Mouse (Mus musculus) spleen, adult 2 months (tissue): ENCODE results near the gene Cnga3. TPM values are rescaled to one million over a fixed set of nuclear protein-coding genes. Genes with fewer than 3 reads are reported as not detected.

ENCODE experiments used
- DNase-seq, 2 experiments: peaks; one replicate each; pipeline versions ENCODE4 v3.0.0 to v3.0.0-alpha.2; 2012 to 2021; ENCODE audit warnings: low spot score in 2 of 2, low read depth in 1 of 2
- H3K27ac ChIP-seq: fragments of 200-500 bp; 2 replicates; pipeline ENCODE4 v1.5.1; 2012; ENCODE audit warnings: low read length, inconsistent platforms; ENCODE audit not compliant: insufficient read depth
- H3K27me3 ChIP-seq: fragments of 200-500 bp; 2 replicates; pipeline ENCODE4 v1.6.1; 2012; ENCODE audit warnings: mild to moderate bottlenecking, moderate library complexity, low read length, inconsistent platforms; ENCODE audit not compliant: control insufficient read depth, insufficient read depth
- H3K36me3 ChIP-seq: fragments of 200-500 bp; 2 replicates; pipeline ENCODE4 v1.6.1; 2012; ENCODE audit warnings: mild to moderate bottlenecking, low read length, inconsistent platforms; ENCODE audit not compliant: control insufficient read depth, insufficient read depth
- H3K4me1 ChIP-seq: fragments of 200-500 bp; 2 replicates; pipeline ENCODE4 v1.6.1; 2011; ENCODE audit warnings: inconsistent platforms; ENCODE audit not compliant: control insufficient read depth, insufficient read depth, insufficient read length
- H3K4me3 ChIP-seq: fragments of 200-500 bp; 2 replicates; pipeline ENCODE4 v1.5.1; 2011; ENCODE audit warnings: mild to moderate bottlenecking, inconsistent platforms; ENCODE audit not compliant: insufficient read depth, insufficient read length; ENCODE audit errors: extremely low read depth
- CTCF ChIP-seq: fragments of 200-500 bp; IDR thresholded peaks from 2 replicates; pipeline ENCODE4 v1.5.1; 2011; ENCODE audit warnings: mild to moderate bottlenecking, inconsistent platforms; ENCODE audit not compliant: insufficient read depth, insufficient read length, insufficient replicate concordance; ENCODE audit errors: extremely low read depth
- POLR2A ChIP-seq: fragments of 200-500 bp; IDR thresholded peaks from 2 replicates; pipeline ENCODE4 v1.6.1; 2011; ENCODE audit warnings: low read depth, low read length, inconsistent platforms
- WGBS: fragments of 180-500 bp; shearing (Covaris S2); methylation state at CpG from one replicate; pipeline ENCODE4 v1.1.7; 2018; 5-methylcytosine and 5-hydroxymethylcytosine counted together
- polyA plus RNA-seq: library from polyadenylated mRNA; depleted of rRNA; stranded (reverse); fragments of >200 nt; gene quantifications from 2 replicates; pipeline ENCODE4 v1.2.3, GENCODE M21; 2012; rRNA removed

The Cnga3 gene
- polyA plus RNA-seq = 0.11 and 0.18 TPM in 2 replicates

GRCm38 (mm10) chr1:37214144-37214543 lies at the start of gene Cnga3:
Cnga3 (plus strand) TSS chr1:37214434.
- no peak for DNase-seq
- WGBS = 74% methylated on average over 1 of the region's 1 CpGs
- no peak within 1 kb of the TSS for H3K27ac ChIP-seq
- no peaks in the 10 kb centered on the region for H3K36me3 ChIP-seq
- no peak for TF ChIP-seq POLR2A
- TF ChIP-seq CTCF = no peak
- H3K27me3 ChIP-seq = no peaks in the 10 kb centered on the region
- no peak within 1 kb of the TSS for H3K4me3 ChIP-seq
- H3K4me1 ChIP-seq = no peaks in the 10 kb centered on the region

- DNase-seq = no peak
- H3K27me3 ChIP-seq = no peaks in the 10 kb centered on the region
- H3K27ac ChIP-seq = no peak overlapping the region
- 83% methylated on average over 6 of the region's 6 CpGs for WGBS
- H3K36me3 ChIP-seq = no peaks in the 10 kb centered on the region
- TF ChIP-seq POLR2A = no peak
- TF ChIP-seq CTCF = no peak
- no peaks in the 10 kb centered on the region for H3K4me1 ChIP-seq
- no peak overlapping the region for H3K4me3 ChIP-seq
Observed at GRCm38 (mm10) chr1:37166066-37166465, 48.2 kb upstream of the Cnga3 start.

- Histone ChIP-seq H3K36me3 (no peaks in the 10 kb centered on the region), H3K4me1 (no peaks in the 10 kb centered on the region), H3K27ac (no peak overlapping the region), H3K27me3 (no peaks in the 10 kb centered on the region), H3K4me3 (no peak overlapping the region)
- 82% methylated on average over 7 of the region's 7 CpGs for WGBS
- DNase-seq = no peak
- TF ChIP-seq CTCF = no peak
- no peak for TF ChIP-seq POLR2A
Observed at GRCm38 (mm10) chr1:37167918-37168317, 46.3 kb upstream of the Cnga3 start.

- WGBS = 79% methylated on average over 2 of the region's 2 CpGs
- H3K4me1 ChIP-seq = no peaks in the 10 kb centered on the region
- DNase-seq = no peak
- H3K4me3 ChIP-seq = no peak overlapping the region
- no peaks in the 10 kb centered on the region for H3K27me3 ChIP-seq
- TF ChIP-seq POLR2A (no peak), CTCF (no peak)
- H3K36me3 ChIP-seq = no peaks in the 10 kb centered on the region
- no peak overlapping the region for H3K27ac ChIP-seq
Observed at GRCm38 (mm10) chr1:37177874-37178273, 36.4 kb upstream of the Cnga3 start.

- Histone ChIP-seq H3K4me3 (no peak overlapping the region), H3K27ac (no peak overlapping the region), H3K4me1 (no peaks in the 10 kb centered on the region), H3K36me3 (no peaks in the 10 kb centered on the region), H3K27me3 (no peaks in the 10 kb centered on the region)
- TF ChIP-seq CTCF = no peak
- no peak for TF ChIP-seq POLR2A
- DNase-seq = no peak
- WGBS = 75% methylated on average over 5 of the region's 5 CpGs
Observed at GRCm38 (mm10) chr1:37179852-37180251, 34.4 kb upstream of the Cnga3 start.

GRCm38 (mm10) chr1:37187050-37187449 lies 27.2 kb upstream of the Cnga3 start:
- no peaks in the 10 kb centered on the region for H3K4me1 ChIP-seq
- H3K36me3 ChIP-seq = no peaks in the 10 kb centered on the region
- H3K27me3 ChIP-seq = no peaks in the 10 kb centered on the region
- no peak overlapping the region for H3K27ac ChIP-seq
- H3K4me3 ChIP-seq = no peak overlapping the region
- no peak for DNase-seq
- 89% methylated on average over 6 of the region's 6 CpGs for WGBS
- TF ChIP-seq POLR2A = no peak
- TF ChIP-seq CTCF = no peak

GRCm38 (mm10) chr1:37194607-37195006 lies 19.6 kb upstream of the Cnga3 start:
- WGBS = 57% methylated on average over 4 of the region's 4 CpGs
- no peaks in the 10 kb centered on the region for H3K36me3 ChIP-seq
- H3K4me3 ChIP-seq = no peak overlapping the region
- no peaks in the 10 kb centered on the region for H3K27me3 ChIP-seq
- no peak for DNase-seq
- no peak for TF ChIP-seq POLR2A
- no peak for TF ChIP-seq CTCF
- H3K27ac ChIP-seq = no peak overlapping the region
- no peaks in the 10 kb centered on the region for H3K4me1 ChIP-seq
